Mouse (Mus musculus) hindbrain, embryonic 16.5 days (tissue): ENCODE measurements around the gene Kcnk3. TPM values are rescaled to one million over a fixed set of nuclear protein-coding genes. Genes with fewer than 3 reads are reported as not detected.

Experiments used
- ATAC-seq: fragments of 200-750 bp; cut with Nextera tagmentation; 2 replicates; pipeline ENCODE4 v1.8.0; 2017; ENCODE audit warnings: moderate TSS enrichment, moderate library complexity
- H3K27ac ChIP-seq: fragments of 300-500 bp; sonication (generic); 2 replicates; pipeline ENCODE4 v1.5.1; 2014; ENCODE audit warnings: low read depth, mild to moderate bottlenecking, control low read depth, low read length, moderate library complexity
- H3K27me3 ChIP-seq: fragments of 300-500 bp; sonication (generic); replicated peaks from 2 replicates; pipeline ENCODE4 v1.6.1; 2014; ENCODE audit warnings: low read length; ENCODE audit not compliant: control insufficient read depth, insufficient read depth
- H3K36me3 ChIP-seq: fragments of 300-500 bp; sonication (generic); 2 replicates; pipeline ENCODE4 v1.6.1; 2014; ENCODE audit warnings: mild to moderate bottlenecking, low read length, moderate library complexity, mixed read lengths; ENCODE audit not compliant: control insufficient read depth, insufficient read depth
- H3K4me1 ChIP-seq: fragments of 300-500 bp; sonication (generic); 2 replicates; pipeline ENCODE4 v1.6.1; 2014; ENCODE audit warnings: low read depth, low read length; ENCODE audit not compliant: control insufficient read depth, insufficient read depth
- H3K4me2 ChIP-seq: fragments of 300-500 bp; sonication (generic); 2 replicates; pipeline ENCODE4 v1.6.1; 2014; ENCODE audit warnings: mild to moderate bottlenecking, low read length, control low read depth, moderate library complexity
- H3K4me3 ChIP-seq: fragments of 300-500 bp; sonication (generic); 2 replicates; pipeline ENCODE4 v1.5.1; 2014; ENCODE audit warnings: mild to moderate bottlenecking, low read length, control low read depth, moderate library complexity
- H3K9ac ChIP-seq: fragments of 300-500 bp; sonication (generic); 2 replicates; pipeline ENCODE4 v1.6.1; 2014; ENCODE audit warnings: low read depth, mild to moderate bottlenecking, control low read depth, low read length, moderate library complexity
- H3K9me3 ChIP-seq: fragments of 300-500 bp; sonication (generic); 2 replicates; pipeline ENCODE4 v1.6.1; 2014; ENCODE audit warnings: mild to moderate bottlenecking, low read length, moderate library complexity; ENCODE audit not compliant: control insufficient read depth
- WGBS: fragments of 180-500 bp; shearing (Covaris S2); extraction: QIAGEN DNeasy Blood & Tissue Kit; methylation state at CpG from one replicate; pipeline ENCODE4 v1.1.7; 2014; 5-methylcytosine and 5-hydroxymethylcytosine counted together
- polyA plus RNA-seq: library from polyadenylated mRNA; unstranded; fragments of >200 nt; fragmentation: Nextera tagmentation; extraction: Ambion mirVana; gene quantifications from 2 replicates; pipeline ENCODE4 v1.2.1, GENCODE M21; 2015

The Kcnk3 gene
- polyA plus RNA-seq, 1 experiment from 2014 or later, result 8.0 TPM

DNA sequence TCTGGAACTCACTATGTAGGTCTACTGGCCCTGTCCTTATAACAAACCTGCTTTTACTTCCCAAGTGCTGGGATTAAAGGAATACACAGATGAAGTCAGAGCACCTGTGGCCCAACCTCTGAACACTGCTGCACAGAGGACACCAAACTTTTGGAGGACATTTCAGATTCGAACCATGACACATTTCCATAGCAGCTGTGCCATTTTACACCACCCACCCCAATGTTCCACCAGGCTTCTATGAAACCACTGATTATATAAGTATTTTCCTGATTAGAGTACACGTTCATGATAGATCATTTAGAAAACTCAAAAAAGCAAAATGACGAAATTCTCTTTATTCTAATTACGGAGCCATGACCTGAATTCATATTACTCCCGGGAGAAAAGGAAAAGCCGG, 78.0 kb downstream of the Kcnk3 start:
- H3K27ac ChIP-seq, result no peak overlapping the region
- no peaks in the 10 kb centered on the region for H3K9me3 ChIP-seq
- peaks cover 9% of the 10 kb centered on the region for H3K4me1 ChIP-seq
- WGBS, result 64% methylated on average over 6 of the region's 6 CpGs
- H3K9ac ChIP-seq, result peak overlapping the region; percentile 62
- H3K36me3 ChIP-seq, result no peaks in the 10 kb centered on the region
- no peak for ATAC-seq
- H3K4me3 ChIP-seq, result peak overlapping the region; percentile 92
- no peaks in the 10 kb centered on the region for H3K27me3 ChIP-seq
- H3K4me2 ChIP-seq, result peak overlapping the region; percentile 86

DNA sequence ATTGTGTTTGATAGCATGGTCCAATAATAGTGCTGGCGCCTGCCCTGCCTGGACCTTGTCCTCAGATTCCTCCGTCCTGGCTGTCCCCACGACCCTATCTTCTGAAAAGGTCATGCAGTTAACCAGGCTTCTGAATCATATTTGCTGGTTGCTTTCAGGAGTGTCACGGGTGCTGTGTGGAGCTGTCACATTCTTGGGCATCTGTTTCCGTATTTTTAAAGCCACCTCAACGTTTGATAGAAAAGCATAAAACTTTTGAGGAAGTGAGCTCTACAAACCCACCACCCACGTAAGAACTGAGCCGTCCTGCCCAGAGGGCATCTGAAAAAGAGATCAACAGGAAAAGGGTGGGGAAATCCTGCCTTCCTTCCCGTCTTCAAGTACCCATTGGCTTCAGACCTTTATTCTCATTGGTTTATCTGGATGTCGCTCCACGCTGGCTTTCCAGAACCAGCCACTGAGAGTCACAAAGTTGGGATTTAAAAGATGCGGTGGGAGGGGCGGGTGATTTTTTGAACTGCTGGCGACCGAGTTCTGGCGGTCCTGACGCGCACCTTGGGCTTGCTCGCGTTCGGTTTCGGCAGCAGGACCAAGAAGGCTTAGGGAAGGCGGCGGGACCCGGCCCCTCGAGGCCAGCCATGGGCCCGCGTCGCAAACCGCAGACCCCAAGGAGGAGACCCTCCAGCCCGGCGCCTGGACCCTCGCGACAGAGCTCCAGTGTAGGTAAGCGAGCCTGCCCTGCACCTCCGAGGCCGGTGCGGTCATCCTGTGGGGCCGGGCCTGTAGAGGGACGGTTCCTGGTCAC, 78.6 kb downstream of the Kcnk3 start, which contains the start of gene Cenpa:
Gene Cenpa, plus strand, starts transcription at position 387 of the 805 bp plus-strand sequence.
- Histone ChIP-seq H3K9me3 (no peaks in the 10 kb centered on the region), H3K27ac (peak within 1 kb of the TSS; percentile 56; the same call in 1 of the 2 replicates), H3K9ac (peak within 1 kb of the TSS; percentile 77), H3K36me3 (no peaks in the 10 kb centered on the region), H3K27me3 (no peaks in the 10 kb centered on the region), H3K4me3 (peak within 1 kb of the TSS; percentile 92), H3K4me1 (peaks cover 9% of the 10 kb centered on the region), H3K4me2 (peak within 1 kb of the TSS; percentile 95)
- peak; percentile 97 for ATAC-seq
- under 1% methylated on average over 40 of the region's 40 CpGs for WGBS

DNA sequence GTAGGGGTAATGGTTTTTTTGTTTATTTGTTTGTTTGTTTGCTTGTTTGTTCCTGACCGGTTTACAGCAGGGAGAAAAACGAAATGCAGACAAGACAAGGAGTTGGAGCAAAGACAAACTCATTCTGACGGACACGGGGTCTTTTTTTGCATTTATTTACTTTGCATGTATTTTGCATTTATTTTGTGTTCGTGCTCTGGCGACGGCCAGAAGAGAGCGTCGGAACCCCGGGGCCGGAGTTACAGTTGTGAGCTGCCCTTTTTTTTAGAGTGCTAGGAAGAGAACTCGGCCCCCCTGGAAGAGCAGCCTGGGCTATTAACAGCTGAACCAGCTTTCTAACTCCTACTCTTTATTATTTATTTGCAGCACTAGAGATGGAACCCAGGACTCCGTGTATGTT, 79.2 kb downstream of the Kcnk3 start:
- Histone ChIP-seq H3K9ac (peak overlapping the region; percentile 77), H3K27me3 (no peaks in the 10 kb centered on the region), H3K27ac (no peak overlapping the region), H3K36me3 (no peaks in the 10 kb centered on the region), H3K4me2 (peak overlapping the region; percentile 95), H3K4me3 (peak overlapping the region; percentile 92), H3K9me3 (no peaks in the 10 kb centered on the region), H3K4me1 (peaks cover 9% of the 10 kb centered on the region)
- ATAC-seq, result no peak
- WGBS, result under 1% methylated on average over 13 of the region's 13 CpGs

DNA sequence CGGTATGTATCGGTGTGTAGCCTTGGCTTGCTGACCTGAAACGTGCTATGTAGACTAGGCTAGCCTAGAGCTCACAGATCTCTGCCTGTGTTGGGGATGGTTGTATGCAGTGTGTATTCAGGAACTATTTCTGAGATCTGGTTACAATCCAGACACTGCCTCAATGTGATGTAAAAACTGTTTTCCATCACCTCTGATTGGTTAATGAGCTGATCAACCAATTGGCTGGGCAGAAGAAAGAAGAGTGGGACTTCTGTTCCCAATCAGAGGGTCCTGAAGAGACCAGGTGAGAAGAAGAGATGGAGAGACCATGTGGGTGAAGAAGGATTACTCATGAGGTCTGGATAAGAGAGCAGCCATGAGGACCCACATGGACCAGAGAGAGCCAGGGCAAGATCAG, 79.7 kb downstream of the Kcnk3 start:
- no peaks in the 10 kb centered on the region for H3K27me3 ChIP-seq
- H3K4me1 ChIP-seq, result peaks cover 9% of the 10 kb centered on the region
- H3K36me3 ChIP-seq, result no peaks in the 10 kb centered on the region
- H3K4me3 ChIP-seq, result peak overlapping the region; percentile 92
- H3K27ac ChIP-seq, result no peak overlapping the region
- H3K4me2 ChIP-seq, result peak overlapping the region; percentile 95
- 9% methylated on average over 3 of the region's 3 CpGs for WGBS
- no peaks in the 10 kb centered on the region for H3K9me3 ChIP-seq
- peak overlapping the region; percentile 77; the same call in 1 of the 2 replicates for H3K9ac ChIP-seq
- no peak for ATAC-seq

DNA sequence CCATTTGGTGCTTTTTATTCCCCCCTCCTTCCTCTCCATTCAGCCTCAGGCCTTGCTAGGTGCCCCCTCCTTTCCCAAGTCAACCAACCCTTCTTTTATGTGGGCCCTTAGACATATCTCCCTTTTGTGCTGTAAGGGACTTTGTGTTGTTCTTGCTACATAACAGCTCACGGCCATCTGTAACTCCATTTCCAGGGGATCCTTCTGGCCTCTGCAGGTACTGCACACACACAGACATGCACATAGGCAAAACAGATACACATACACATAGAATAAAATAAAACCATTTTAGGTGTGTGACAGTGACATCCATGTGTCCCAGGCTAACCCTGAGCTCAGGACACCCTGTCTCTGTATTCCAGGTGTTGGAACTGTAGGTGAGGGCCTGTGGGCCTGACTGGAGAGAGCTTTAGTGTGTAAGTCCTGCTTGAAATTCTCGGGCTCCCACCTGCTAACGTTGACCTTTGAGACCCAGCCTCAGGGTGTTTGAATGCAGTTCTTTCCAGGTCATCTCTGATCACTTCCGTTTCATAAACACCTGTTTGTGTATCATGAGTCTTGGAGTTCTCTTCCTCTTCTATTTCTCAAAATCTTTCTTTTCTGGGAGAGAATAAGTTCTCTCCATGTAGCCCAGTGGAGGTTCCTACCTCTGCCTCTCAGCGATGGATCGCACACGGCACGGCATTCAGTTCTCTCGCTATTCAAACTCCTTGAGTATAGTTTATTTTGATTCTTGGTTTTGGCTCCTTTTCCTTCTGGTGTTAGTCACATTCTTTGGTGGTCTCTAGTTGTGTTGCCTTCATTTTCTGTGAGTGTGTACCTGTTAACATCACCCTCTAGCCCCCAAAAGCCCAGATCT, 80.9 kb downstream of the Kcnk3 start:
- Histone ChIP-seq H3K4me1 (peaks cover 9% of the 10 kb centered on the region), H3K4me2 (no peak overlapping the region), H3K9me3 (no peaks in the 10 kb centered on the region), H3K4me3 (no peak overlapping the region), H3K36me3 (no peaks in the 10 kb centered on the region), H3K9ac (no peak overlapping the region), H3K27me3 (no peaks in the 10 kb centered on the region), H3K27ac (no peak overlapping the region)
- ATAC-seq, result no peak
- WGBS, result 96% methylated on average over 9 of the region's 9 CpGs

DNA sequence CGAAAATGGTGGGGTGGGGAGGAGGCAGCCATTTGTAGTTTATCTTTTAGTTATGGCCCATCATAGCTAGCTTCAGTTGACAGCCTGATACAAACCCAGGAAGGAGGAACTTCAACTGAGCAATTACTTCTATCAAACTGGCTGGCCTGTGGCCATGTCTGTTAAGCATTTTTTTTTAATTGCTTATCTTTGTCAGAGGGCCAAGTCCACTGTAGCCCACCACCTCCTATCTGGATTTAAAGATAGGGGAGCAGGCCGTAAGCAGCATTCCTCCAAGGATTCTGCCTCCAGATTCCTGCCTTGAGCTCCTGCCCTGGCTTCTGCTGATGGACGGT, 81.5 kb downstream of the Kcnk3 start:
- Histone ChIP-seq H3K27ac (no peak overlapping the region), H3K36me3 (no peaks in the 10 kb centered on the region), H3K27me3 (no peaks in the 10 kb centered on the region), H3K4me3 (no peak overlapping the region), H3K9me3 (no peaks in the 10 kb centered on the region), H3K4me1 (peaks cover 9% of the 10 kb centered on the region), H3K9ac (no peak overlapping the region), H3K4me2 (no peak overlapping the region)
- WGBS, result 96% methylated on average over 3 of the region's 3 CpGs
- no peak for ATAC-seq

DNA sequence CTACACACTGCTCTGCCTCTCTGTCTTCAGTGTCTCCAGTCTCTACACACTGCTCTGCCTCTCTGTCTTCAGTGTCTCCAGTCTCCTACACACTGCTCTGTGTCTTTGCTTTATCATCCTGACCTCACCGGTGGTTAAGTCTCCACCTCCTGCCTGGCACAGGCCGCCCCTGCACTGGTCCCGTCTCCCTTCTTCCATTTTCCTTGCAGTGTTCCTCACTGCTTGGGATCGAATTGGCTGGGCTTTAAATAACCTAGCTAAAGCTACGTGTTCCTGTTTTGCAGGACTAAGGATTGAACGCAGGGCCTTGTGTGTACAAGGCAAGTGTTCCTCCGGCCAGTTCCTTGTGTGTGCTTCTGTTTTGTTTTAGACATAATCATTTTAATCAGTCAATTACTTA, 82.1 kb downstream of the Kcnk3 start:
- Histone ChIP-seq H3K36me3 (no peaks in the 10 kb centered on the region), H3K9ac (no peak overlapping the region), H3K27me3 (no peaks in the 10 kb centered on the region), H3K27ac (no peak overlapping the region), H3K9me3 (no peaks in the 10 kb centered on the region), H3K4me1 (peaks cover 9% of the 10 kb centered on the region), H3K4me2 (no peak overlapping the region), H3K4me3 (no peak overlapping the region)
- 90% methylated on average over 7 of the region's 7 CpGs for WGBS
- ATAC-seq, result no peak

DNA sequence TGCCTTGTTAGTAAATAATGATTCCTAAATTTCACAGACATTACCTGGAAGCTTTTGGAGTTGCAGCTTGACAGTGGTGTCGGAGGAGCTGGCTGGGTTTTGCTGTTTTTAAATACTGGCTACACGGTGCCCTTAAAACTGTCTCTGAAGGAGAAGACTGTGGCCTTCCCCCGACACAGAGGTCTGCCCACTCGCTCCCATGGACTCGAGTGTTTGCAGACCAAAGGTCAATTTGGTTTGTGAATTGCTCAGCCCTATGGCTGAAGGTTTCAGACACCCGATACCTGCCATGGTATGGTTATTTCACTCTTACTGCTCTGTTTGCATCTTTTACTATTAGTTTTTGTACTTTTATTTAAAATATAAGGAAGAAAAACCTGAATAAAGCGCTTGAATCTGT, 86.0 kb downstream of the Kcnk3 start:
- Histone ChIP-seq H3K27ac (no peak overlapping the region), H3K27me3 (no peaks in the 10 kb centered on the region), H3K4me2 (no peak overlapping the region), H3K9me3 (no peaks in the 10 kb centered on the region), H3K4me3 (no peak overlapping the region), H3K36me3 (no peaks in the 10 kb centered on the region), H3K4me1 (no peaks in the 10 kb centered on the region), H3K9ac (no peak overlapping the region)
- no peak for ATAC-seq
- WGBS, result 87% methylated on average over 7 of the region's 7 CpGs
